Mouse (Mus musculus) brain, embryonic 14.5 days (tissue): ENCODE measurements around the gene Entpd8.

Source experiments
- CTCF ChIP-seq: fragments of 200-500 bp; IDR thresholded peaks from 2 replicates; pipeline ENCODE4 v1.5.1; 2012; ENCODE audit warnings: inconsistent platforms, mild to moderate bottlenecking, moderate library complexity, borderline replicate concordance; ENCODE audit not compliant: insufficient read depth, insufficient read length; ENCODE audit errors: extremely low read depth
- POLR2A ChIP-seq: fragments of 200-500 bp; IDR thresholded peaks from 2 replicates; pipeline ENCODE4 v1.6.1; 2012; ENCODE audit warnings: mild to moderate bottlenecking, inconsistent platforms, borderline replicate concordance; ENCODE audit not compliant: poor library complexity, insufficient read depth, insufficient read length, severe bottlenecking; ENCODE audit errors: extremely low read depth

DNA sequence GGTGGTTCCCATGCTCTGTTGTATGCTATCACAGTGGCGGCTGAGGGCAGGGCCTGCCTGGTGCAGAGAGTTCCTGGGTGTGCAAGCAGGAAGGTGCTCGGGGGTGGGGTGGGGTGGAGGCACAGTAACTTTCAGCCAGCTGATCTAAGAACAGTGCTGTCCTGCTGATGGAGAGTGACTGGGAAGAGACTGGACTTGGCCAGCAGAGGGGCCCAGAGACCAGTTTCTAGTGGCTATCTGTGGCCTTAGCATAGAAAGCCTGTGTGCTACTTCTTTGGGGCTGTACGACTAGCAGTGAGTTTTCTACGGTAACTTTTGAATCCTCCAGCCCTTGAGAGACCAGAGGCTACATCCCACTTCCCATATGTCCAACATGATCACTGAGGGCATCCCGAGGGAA, 18.9 kb downstream of the Entpd8 start:
- peak; percentile 63; the same call in 1 of the 2 replicates for TF ChIP-seq CTCF
- TF ChIP-seq POLR2A, result no peak
